Mouse (Mus musculus): Measurements from ENCODE around the gene Adap1. TPM values are rescaled to one million over a fixed set of nuclear protein-coding genes. Genes with fewer than 3 reads are reported as not detected.

Adap1 gene
- total RNA-seq, 2 experiments from 2014 or later, result 255 to 270 TPM

DNA sequence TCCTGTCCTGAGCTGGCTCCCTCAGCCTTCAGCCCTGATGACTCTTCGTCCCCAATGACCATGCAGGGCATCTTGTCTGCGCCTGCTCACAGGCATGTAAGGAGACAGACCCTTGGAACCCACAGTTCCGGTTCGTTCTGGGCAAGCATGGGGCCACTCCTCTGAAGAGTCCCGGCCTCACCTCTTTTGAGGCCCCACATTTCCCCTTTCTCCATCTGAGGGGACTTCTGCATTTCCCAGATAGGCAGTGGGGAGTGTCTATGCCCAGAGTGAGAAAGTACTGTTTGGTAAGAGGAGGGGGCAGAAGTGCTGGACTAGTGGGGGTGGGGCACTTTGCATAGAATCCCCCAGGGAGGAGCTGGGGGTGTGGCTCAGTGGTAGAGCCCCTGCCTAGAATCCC is 38.3 kb downstream of the Adap1 start:
- no peak for DNase-seq (ENCODE audit: low spot score in 2 of 2)

DNA sequence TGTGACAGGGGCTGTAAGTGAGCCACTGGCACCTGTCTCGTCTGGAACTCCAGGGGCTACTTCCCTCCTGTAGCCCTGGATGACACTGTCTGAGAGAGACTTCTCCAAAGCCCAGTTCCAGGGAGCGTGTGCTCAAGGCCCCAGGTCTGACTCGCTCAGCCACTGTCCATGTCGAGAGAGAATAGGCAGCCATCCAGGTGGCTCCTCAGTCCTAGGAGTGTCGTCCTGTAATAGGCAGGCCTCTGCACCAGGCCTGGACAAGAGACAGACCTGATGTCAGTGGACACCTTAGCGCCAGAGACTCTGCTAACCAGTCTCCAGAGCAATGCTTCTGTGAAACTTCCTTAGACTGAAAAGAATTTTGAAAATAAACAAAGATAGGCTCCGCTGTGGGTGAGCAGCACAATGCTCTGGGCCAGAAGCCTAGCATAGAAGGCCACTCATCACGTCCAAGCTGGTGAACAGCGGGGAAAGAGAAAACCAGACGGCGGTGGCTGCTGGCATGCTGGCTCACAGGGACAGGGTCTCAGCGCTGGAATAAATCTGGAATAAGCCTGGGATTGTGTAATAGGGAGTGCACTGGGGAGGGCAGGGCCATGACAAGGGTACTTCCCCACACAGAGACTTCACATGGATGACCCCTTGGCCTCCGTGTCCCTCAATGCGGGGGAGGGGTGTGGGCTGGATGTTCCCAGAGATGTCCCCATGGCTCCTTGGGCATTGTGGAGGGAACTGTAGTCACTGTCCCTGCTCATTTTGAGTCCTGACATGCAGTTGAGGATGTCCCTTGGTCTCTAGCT is 39.1 kb downstream of the Adap1 start:
- no peak for DNase-seq (ENCODE audit: low spot score in 2 of 2)

DNA sequence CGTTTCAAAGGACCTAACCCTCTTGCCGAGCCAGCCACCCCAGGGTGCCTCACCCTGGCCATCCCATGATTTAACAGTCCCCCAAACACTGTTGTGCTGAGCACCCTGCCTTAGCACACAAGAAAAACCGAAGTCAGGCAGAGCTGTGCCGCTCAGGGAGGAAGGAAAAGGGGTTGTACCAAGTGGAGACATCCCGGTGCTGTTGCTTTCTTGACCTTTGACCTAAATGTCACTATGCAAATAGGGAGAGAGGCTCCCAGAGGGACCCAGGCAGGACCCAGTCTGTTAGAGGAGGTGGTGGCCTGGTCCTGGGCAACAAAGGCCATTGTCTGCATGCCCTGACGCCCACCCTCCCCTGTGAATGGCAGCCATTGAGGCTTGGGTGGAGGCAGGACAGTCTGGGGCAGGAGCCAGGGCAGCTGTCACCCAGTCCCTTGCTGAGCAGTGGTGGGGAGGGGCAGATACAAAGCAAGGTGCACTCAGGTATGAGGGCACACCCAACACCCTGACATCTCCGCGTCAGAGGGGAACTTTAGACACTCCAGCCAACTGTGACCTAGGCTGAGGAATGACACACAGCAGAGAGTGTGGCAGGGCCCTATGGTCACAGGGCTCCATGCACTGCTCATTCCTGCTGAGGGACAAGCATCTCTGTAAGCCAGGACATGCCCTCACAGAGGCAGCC is 39.9 kb downstream of the Adap1 start:
- DNase-seq (ENCODE audit: low spot score in 2 of 2), result no peak

DNA sequence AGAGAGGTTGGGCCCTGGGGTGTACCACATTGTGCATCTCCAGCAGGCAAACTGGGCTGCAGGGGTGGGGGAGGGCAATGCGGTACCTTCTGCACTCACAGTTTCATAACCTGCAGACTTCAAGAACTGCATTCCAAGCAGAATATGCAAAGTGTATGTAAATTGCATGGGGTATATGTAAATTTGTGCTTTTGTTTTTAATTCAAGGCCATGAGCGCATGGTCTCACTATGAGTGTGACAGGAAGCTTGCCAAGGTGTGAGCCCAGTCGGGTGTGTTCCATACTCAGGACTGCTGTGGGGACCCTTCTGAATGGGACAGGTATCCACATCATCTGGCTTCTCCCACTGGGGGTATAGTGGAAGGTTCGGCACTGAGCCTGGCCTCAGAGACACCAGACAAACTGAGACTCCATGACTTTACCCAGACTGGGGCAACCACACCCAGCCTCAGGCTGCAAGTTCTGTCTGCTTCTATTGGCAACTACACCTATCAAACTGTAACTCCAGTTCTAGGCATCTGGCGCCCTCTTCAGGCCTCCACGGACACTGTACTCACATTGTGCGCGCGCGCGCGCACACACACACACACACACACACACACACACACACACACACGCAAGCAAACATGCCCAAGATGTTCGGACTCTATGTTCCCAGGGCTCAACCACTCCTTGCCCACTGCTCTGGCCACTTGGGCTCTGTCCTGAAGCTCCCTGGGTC is 41.8 kb downstream of the Adap1 start:
- no peak for DNase-seq (ENCODE audit: low spot score in 2 of 2)

DNA sequence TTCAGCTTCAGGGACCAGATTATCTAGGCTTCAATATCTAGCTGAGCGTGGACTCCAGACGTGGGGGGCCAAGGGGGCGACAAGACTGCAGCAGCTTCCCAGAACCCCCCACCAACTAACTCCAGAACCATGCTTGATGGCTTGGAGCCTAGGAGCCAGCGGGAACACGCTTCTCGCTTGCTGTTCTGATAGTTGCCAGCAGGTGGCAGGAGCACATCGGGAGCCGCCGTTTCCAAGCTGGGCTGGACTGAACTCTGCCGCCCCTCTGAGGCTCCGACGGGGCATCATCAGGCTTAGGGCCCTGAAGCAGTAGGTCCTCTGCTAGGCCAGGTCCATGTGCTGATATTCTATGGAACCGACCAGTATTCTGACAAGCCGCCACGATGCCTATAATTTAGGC is 43.2 kb downstream of the Adap1 start:
- peak; percentile 94 to 95 for DNase-seq (ENCODE audit: low spot score in 2 of 2)

DNA sequence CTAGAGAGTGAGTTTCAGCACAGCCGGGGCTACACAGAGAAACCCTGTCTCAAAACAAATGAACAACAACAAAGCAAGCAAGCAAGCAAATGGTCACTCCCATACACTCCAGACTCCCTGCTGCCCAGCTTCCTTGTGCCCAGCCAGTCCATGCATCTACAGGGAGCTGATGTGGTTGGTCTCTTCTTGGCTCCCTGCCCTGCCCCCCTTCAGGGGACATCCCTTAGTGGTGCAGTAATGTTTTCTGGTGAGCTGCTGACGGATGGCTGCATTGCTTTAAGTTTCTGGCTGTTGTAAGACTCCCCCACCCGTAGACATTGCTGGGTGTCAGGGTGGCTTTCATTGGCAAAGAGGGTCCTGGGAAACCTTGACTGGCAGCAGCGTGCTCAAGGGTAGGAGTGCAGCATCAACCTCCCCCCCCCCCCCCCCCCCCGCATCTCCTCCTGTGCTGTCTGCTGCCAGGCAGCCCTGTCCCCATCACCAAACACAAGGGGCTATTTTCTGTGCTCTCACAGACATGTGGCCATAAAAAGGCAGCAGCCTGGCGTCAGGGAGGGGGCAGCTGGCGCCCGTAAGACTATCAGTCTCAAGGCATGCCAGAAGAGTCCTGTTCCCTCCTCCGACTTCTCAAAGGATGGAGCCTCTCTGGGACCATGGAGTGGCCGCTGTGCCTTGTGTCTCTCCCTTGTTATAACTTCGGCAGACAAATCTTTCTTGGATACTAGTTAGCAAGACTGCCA is 43.9 kb downstream of the Adap1 start:
- DNase-seq (ENCODE audit: low spot score in 2 of 2), result no peak

DNA sequence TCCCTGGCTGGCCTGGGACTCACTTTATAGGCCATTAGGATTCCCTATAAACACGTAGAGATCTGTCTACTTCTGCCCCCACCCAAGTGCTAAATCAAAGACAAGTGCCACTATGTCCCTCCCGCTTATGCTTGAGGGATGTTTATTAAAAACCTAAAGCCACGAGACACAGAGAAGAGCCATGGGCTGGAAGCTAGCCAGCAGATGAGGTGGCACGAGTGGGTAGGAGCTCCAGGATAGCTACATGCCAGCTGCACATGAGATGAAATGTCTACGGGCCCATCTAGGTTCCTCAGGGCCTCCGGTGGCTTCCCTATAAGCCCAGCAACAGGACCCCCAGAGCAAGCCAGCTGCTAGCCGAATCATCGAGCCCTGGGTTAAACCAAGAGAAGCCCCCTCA is 48.1 kb downstream of the Adap1 start:
- no peak for DNase-seq (ENCODE audit: low spot score in 2 of 2)

DNA sequence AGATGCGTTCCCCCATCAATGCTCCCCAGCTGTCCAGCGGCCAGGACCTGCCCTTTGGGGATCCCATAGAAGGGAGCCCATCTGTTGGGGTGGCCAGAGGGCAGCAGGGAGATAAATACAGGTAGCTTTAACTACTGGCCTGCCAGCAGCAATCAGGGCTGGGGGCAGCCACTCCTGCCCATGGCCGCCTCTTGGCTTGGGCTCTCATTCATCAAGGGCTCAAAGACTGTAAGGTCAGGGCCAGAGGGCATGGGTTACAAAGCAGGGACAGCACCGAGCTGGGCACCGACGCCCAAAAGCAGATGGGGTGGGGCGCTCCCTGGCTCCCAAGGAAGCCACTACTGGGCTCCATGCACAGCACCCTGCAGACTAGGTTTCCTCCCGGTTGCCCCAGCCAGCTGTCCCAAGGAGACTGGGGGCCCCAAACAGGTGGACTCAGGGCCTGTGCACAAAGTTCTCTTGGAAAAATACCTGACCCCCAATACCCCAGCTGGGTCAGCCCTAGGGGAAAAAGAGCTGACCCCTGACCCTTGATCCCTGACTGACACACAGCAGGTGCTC is 53.3 kb downstream of the Adap1 start:
- DNase-seq (ENCODE audit: low spot score in 2 of 2), result no peak

DNA sequence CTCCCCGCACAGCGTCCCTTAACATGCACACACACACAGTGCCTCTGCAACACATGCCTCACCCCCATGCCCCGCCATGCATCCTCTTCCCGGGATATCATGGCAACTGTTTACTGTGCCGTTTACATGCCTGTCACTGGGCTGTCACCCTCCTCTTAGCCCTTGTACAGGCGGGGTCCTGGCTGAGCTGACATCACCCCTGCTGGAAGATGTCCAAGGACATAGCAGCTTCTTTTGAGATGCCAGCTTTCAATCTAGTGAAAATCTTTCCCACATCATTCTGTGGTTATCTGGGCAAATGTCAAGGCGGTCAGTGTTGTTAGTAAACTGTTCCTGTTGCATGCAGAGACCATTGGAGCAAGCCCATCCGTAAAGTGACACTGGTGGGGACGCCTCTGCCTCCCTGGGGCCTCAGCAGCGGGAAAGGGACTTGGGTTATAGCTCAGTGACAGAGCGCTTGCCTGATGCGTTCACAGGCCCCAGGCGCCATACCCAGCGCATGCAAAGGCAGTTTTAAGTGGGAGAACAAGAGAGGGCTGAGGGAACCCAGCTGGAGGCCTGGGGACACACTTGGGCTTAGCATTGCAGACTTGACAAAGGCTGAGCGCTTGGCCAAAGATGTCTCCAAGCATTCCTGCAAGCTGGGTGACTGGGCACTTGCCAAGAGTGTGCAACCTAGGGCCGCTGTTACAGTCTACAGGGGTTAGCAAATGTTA is 54.5 kb downstream of the Adap1 start:
- DNase-seq (ENCODE audit: low spot score in 2 of 2), result no peak

DNA sequence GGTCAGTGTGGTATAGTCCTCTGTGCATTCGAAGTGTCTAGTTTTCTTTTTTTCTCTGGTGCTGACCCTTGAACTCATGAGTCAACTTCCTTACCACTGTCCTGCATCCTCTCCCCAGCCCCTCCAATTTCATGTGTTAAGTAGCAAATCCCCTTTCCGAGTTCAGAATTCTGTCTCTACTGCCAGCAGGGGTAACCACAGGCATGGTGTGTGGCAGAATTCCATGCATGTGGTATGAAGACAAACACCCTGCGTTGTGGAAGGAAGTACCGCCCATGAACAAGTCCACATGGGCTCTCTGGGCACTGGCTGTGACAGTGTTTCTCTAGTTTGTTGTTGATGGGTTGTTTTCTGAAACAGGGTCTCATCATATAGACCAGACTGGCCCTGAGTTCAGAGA is 57.8 kb downstream of the Adap1 start:
- DNase-seq (ENCODE audit: low spot score in 2 of 2), result no peak

DNA sequence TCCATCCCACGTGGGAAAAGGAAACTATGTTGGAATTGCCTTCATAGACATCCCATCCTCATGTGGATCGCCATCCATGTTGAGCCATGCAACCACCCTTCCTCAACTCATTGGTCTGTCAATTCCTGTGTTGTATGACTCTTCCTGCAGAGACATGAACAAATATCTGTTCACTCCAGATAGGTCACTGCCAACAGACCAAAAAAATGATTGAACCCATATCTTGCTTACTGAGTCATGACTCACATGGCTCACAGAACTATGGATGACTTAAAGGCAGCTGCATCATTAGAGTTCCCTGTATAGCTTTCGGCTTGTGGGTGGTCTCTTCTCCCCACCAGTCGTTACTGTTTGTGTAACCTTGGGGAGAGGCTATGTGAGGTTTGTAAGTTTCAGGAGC is 64.0 kb downstream of the Adap1 start:
- DNase-seq (ENCODE audit: low spot score in 2 of 2), result no peak

DNA sequence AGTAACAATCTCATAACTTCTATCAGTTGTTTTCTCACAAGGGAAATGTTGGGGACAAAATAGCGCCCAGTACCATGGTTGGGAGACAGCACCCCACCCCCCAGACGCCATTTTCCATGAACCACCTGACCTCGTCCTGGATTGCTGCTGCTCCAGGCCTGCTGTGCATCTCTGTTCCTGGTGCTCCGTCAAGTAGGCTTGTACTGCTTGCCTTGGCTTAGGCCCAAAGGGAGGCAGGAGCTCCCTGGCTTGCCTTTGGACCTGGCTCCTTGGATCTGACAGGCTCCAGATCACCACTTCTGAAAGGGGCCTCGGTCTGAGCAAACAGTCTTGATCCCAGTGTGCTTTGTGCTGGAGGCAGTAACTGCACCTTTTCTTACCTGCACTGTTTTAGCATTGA is 65.6 kb downstream of the Adap1 start:
- no peak for DNase-seq (ENCODE audit: low spot score in 2 of 2)

DNA sequence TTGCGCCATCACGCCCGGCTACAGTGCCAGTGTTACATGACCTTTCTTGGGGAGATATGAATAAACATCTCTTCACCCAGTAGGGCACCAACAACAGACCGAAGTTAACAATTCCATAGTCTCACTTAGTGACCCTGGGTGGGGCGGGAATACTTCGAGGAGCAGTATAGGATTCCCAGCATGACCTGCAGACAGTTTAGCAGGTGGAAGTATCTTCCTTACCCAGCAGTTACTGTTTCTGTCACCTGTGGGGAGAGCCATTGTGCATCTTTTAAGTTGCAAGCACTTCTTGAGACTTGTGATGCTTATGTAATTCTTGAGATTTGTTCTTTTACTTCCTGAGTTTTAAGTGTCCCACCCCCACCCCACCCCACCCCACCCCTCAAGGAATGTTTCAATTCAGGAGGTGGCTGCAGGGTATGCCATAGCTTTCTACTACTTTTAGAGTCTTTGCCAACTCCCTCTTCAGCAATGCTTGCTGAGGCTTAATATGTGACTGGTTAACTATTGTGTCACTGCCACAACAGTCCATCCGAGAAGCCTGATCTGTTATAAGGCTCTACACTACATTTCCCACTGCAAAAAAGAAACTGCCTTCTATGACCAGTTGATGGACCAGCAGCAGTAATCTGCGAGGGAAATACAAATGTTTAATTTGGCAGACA is 66.9 kb downstream of the Adap1 start:
- no peak for DNase-seq (ENCODE audit: low spot score in 2 of 2)

DNA sequence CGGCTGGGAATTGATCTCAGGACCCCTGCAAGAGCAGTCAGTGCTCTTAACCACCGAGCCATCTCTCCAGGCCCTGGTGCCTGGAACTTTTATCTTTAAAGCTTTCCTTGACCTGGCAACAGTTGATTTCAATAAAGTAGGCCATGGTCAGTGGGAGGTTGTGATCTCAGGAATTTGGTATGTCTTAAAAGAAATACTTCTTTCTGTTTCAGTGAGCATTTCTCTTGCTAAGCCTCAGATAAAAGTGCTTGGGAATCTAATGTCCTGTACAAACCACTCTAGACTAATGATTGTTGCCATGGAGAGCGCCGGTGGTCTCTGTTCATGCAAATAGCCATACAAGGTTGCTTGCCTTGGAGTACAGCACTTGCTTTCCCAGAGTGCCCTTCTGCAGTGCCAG is 67.6 kb downstream of the Adap1 start:
- DNase-seq (ENCODE audit: low spot score in 2 of 2), result no peak

DNA sequence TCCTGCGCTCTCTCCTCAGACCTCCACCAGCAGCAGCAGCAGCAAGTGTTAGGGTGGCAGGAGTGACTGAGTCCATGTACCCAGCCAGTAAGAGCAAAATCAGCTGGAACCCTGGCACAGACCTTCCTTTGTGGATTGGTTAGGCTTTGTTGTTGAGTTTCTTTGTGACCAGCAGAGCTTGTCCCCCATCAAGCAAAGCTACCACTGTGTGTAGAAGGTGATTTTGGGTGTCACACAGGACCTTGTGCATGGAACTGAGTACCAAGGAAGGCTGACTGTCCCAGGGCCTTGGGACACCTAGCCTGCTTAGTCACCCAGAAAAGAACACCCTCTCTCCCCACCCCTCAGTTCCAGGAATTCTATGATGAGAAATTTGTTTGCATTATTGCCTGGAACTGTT is 68.2 kb downstream of the Adap1 start:
- DNase-seq (ENCODE audit: low spot score in 2 of 2), result no peak

DNA sequence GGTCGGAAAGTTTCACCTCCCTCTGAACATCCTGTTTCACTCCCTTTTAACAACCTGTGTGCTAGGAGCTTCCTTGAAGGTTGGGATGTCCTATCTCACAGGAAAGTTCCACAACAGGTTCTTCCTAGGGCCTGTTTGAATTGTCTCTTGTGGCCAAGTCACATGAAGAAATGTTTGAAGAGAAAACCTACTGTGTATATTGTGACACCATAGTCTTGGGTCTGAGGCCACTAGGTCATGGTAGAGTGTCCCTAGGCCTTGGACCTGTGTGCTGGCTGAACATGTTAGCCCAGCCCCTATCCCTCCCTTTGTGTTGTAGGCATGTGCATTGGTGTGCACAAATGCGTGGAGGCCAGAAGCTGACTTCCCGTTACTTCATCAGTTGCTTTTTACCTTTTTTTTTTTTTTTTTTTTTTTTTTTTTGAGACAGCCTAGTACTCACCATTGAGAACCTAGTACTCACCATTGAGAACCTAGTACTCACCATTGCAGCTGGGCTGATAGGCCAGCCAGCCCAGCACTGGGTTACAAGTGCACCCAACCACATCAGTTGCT is 69.1 kb downstream of the Adap1 start:
- DNase-seq (ENCODE audit: low spot score in 2 of 2), result no peak

DNA sequence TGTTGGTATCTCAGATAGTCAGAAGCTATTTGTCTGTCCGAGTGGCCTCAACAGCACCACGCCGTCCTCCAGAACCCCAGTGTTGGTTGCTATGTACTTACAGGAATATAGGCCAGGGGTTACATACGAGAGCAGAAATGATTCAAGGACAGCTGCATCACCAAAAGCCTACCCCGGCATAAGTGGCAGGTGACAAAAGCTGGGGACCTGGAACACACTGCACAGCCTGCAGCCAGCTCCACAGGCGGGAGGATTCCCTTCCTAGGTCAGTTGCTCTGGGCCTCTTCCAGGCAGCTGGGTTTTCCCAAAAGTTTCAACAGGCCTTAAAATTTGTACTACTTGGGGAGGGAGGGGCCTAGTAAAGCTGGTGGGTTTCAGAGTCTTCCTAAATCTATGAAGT is 69.6 kb downstream of the Adap1 start:
- DNase-seq (ENCODE audit: low spot score in 2 of 2), result no peak

DNA sequence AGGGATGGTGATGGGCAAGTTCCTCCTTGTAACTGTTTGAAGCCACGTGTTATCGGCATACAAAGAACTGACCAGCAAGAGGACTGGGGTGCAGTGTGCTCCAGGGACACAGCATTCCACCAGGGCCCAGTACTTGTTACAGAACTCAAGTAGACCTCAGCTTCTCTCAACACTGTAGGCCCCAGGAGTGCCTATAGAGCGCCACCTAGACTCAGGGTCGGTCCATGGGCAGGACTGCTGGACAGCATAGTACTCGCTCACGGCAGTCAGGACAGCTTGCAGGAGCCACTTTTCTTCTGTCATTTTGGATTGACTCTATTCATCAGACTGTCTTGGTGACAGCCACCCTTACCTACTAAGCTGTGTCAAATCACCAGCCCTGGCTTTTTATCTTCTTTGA is 70.5 kb downstream of the Adap1 start:
- DNase-seq (ENCODE audit: low spot score in 2 of 2), result no peak

DNA sequence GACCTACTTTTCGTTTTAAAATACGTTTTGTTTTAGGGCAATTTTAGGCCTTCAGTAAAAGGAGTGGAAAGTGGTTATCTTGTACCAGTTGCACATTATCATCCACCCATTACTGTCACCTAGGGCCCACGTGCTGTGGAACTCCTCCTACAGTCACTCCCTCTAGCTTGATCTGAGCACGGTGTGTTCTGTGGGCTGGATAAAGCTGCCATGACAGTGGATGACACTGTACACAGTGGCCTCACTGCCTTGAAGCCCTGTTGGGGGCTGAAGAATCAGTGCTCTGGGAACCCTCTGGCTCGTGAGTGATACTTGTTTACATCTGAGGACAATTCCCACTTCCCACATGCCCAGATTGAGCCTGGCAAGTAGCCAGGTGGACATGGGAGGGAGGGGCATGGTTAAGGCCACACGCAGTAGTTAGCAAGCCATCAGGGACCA is 72.1 kb downstream of the Adap1 start:
- DNase-seq (ENCODE audit: low spot score in 2 of 2), result peak in 1 of 2 experiments; percentile 49

DNA sequence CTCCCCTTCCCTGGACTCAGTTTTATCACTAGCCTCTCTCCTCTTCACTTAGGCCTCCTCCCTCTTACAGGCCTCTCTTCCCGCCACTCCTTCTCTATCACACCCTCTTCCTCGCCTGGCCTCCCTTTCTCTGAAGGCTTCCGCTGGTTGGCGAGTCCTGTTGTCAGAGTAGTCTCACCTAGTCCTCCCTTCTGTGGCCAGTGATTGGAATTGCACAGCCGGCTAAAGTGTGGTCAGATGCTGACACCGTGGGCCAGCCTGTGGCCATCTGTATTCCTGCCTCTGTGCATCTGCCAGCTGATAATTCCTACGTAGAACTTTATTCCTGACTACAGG is 72.5 kb downstream of the Adap1 start:
- no peak for DNase-seq (ENCODE audit: low spot score in 2 of 2)

Measured in layer of hippocampus, postnatal 10 days (tissue).